Mouse (Mus musculus): Measurements from ENCODE around the gene Tmem217. TPM values are rescaled to one million over a fixed set of nuclear protein-coding genes. Genes with fewer than 3 reads are reported as not detected.

The Tmem217 gene
- polyA plus RNA-seq, 1 experiment, result 0.29 TPM

- no peaks in the 10 kb centered on the region for H3K27me3 ChIP-seq (ENCODE audit: control insufficient read depth, insufficient read depth, low read length)
- no peaks in the 10 kb centered on the region for H3K36me3 ChIP-seq (ENCODE audit: control insufficient read depth, insufficient read depth, low read length)
- no peak for TF ChIP-seq CTCF (IDR thresholded peaks at IDR 0.05; ENCODE audit: extremely low read depth, insufficient read length, insufficient replicate concordance, low read depth, low read length)
- no peak for TF ChIP-seq POLR2A (IDR thresholded peaks at IDR 0.05; ENCODE audit: low read depth, low read length)
- no peak overlapping the region for H3K4me3 ChIP-seq (ENCODE audit: low read depth, low read length)
- peaks cover 4% of the 10 kb centered on the region for H3K4me1 ChIP-seq (ENCODE audit: control insufficient read depth, insufficient read depth, insufficient read length, low read length)
- no peak overlapping the region for H3K27ac ChIP-seq (ENCODE audit: insufficient read depth, low read depth, low read length)
- WGBS, result 73% methylated on average over 12 of the region's 12 CpGs
Observed at GRCm38 (mm10) chr17:29508927-29509608, 43.1 kb downstream of the Tmem217 start.

- TF ChIP-seq POLR2A (IDR thresholded peaks at IDR 0.05; ENCODE audit: low read depth, low read length) (no peak), CTCF (IDR thresholded peaks at IDR 0.05; ENCODE audit: extremely low read depth, insufficient read length, insufficient replicate concordance, low read depth, low read length) (peak; percentile 24; the same call in 1 of the 2 replicates)
- no peaks in the 10 kb centered on the region for H3K27me3 ChIP-seq (ENCODE audit: control insufficient read depth, insufficient read depth, low read length)
- H3K4me1 ChIP-seq (ENCODE audit: control insufficient read depth, insufficient read depth, insufficient read length, low read length), result peaks cover 5% of the 10 kb centered on the region
- no peaks in the 10 kb centered on the region for H3K36me3 ChIP-seq (ENCODE audit: control insufficient read depth, insufficient read depth, low read length)
- H3K27ac ChIP-seq (ENCODE audit: insufficient read depth, low read depth, low read length), result no peak overlapping the region
- H3K4me3 ChIP-seq (ENCODE audit: low read depth, low read length), result no peak overlapping the region
- WGBS, result 81% methylated on average over 5 of the region's 5 CpGs
Observed at GRCm38 (mm10) chr17:29503700-29504099, 48.5 kb downstream of the Tmem217 start.

GRCm38 (mm10) chr17:29502669-29503665, 49.2 kb downstream of the Tmem217 start:
- Histone ChIP-seq H3K27ac (ENCODE audit: insufficient read depth, low read depth, low read length) (no peak overlapping the region), H3K36me3 (ENCODE audit: control insufficient read depth, insufficient read depth, low read length) (no peaks in the 10 kb centered on the region), H3K4me3 (ENCODE audit: low read depth, low read length) (peak overlapping the region; percentile 50), H3K4me1 (ENCODE audit: control insufficient read depth, insufficient read depth, insufficient read length, low read length) (peaks cover 5% of the 10 kb centered on the region), H3K27me3 (ENCODE audit: control insufficient read depth, insufficient read depth, low read length) (no peaks in the 10 kb centered on the region)
- 22% methylated on average over 32 of the region's 32 CpGs for WGBS
- TF ChIP-seq POLR2A (IDR thresholded peaks at IDR 0.05; ENCODE audit: low read depth, low read length) (no peak), CTCF (IDR thresholded peaks at IDR 0.05; ENCODE audit: extremely low read depth, insufficient read length, insufficient replicate concordance, low read depth, low read length) (no peak)

GRCm38 (mm10) chr17:29502005-29502668, 50.0 kb downstream of the Tmem217 start:
- 79% methylated on average over 7 of the region's 7 CpGs for WGBS
- H3K4me1 ChIP-seq (ENCODE audit: control insufficient read depth, insufficient read depth, insufficient read length, low read length), result peaks cover 5% of the 10 kb centered on the region
- no peak for TF ChIP-seq POLR2A (IDR thresholded peaks at IDR 0.05; ENCODE audit: low read depth, low read length)
- no peak for TF ChIP-seq CTCF (IDR thresholded peaks at IDR 0.05; ENCODE audit: extremely low read depth, insufficient read length, insufficient replicate concordance, low read depth, low read length)
- no peaks in the 10 kb centered on the region for H3K36me3 ChIP-seq (ENCODE audit: control insufficient read depth, insufficient read depth, low read length)
- H3K27ac ChIP-seq (ENCODE audit: insufficient read depth, low read depth, low read length), result no peak overlapping the region
- no peaks in the 10 kb centered on the region for H3K27me3 ChIP-seq (ENCODE audit: control insufficient read depth, insufficient read depth, low read length)
- H3K4me3 ChIP-seq (ENCODE audit: low read depth, low read length), result no peak overlapping the region

GRCm38 (mm10) chr17:29500802-29501469, 51.2 kb downstream of the Tmem217 start:
- 67% methylated on average over 17 of the region's 17 CpGs for WGBS

GRCm38 (mm10) chr17:29500243-29500740, 51.9 kb downstream of the Tmem217 start:
- H3K4me3 ChIP-seq (ENCODE audit: low read depth, low read length), result no peak overlapping the region
- H3K27ac ChIP-seq (ENCODE audit: insufficient read depth, low read depth, low read length), result peak overlapping the region; percentile 12; the same call in 1 of the 2 replicates
- no peak for TF ChIP-seq CTCF (IDR thresholded peaks at IDR 0.05; ENCODE audit: extremely low read depth, insufficient read length, insufficient replicate concordance, low read depth, low read length)
- no peaks in the 10 kb centered on the region for H3K27me3 ChIP-seq (ENCODE audit: control insufficient read depth, insufficient read depth, low read length)
- H3K4me1 ChIP-seq (ENCODE audit: control insufficient read depth, insufficient read depth, insufficient read length, low read length), result peaks cover 5% of the 10 kb centered on the region
- H3K36me3 ChIP-seq (ENCODE audit: control insufficient read depth, insufficient read depth, low read length), result peaks cover 3% of the 10 kb centered on the region; the same call in 1 of the 2 replicates
- 76% methylated on average over 7 of the region's 7 CpGs for WGBS

More at GRCm38 (mm10) chr17:29500802-29501469, 51.2 kb downstream of the Tmem217 start:
- H3K27ac ChIP-seq (ENCODE audit: insufficient read depth, low read depth, low read length), result no peak overlapping the region
- TF ChIP-seq CTCF (IDR thresholded peaks at IDR 0.05; ENCODE audit: extremely low read depth, insufficient read length, insufficient replicate concordance, low read depth, low read length) (no peak), POLR2A (IDR thresholded peaks at IDR 0.05; ENCODE audit: low read depth, low read length) (no peak)
- no peaks in the 10 kb centered on the region for H3K27me3 ChIP-seq (ENCODE audit: control insufficient read depth, insufficient read depth, low read length)
- H3K4me3 ChIP-seq (ENCODE audit: low read depth, low read length), result no peak overlapping the region
- peaks cover 3% of the 10 kb centered on the region; the same call in 1 of the 2 replicates for H3K36me3 ChIP-seq (ENCODE audit: control insufficient read depth, insufficient read depth, low read length)
- peaks cover 5% of the 10 kb centered on the region for H3K4me1 ChIP-seq (ENCODE audit: control insufficient read depth, insufficient read depth, insufficient read length, low read length)

Data from small intestine, adult 2 months (tissue).